Mouse (Mus musculus) liver, embryonic 16.5 days (tissue): Measurements from ENCODE around the gene Atp6v0c. TPM values are rescaled to one million over a fixed set of nuclear protein-coding genes. Genes with fewer than 3 reads are reported as not detected.
A peak's percentile ranks its signal among the peaks of the same experiment; 100 is the strongest.

Experiments used
- ATAC-seq: fragments of 200-750 bp; cut with Nextera tagmentation; 2 replicates; pipeline ENCODE4 v1.8.0; 2017; ENCODE audit warnings: low read depth, mild to moderate bottlenecking, moderate number of reproducible peaks, moderate library complexity
- H3K27ac ChIP-seq: fragments of 300-500 bp; sonication (generic); 2 replicates; pipeline ENCODE4 v1.5.1; 2014; ENCODE audit warnings: mild to moderate bottlenecking, low read length
- H3K27me3 ChIP-seq: fragments of 300-500 bp; sonication (generic); 2 replicates; pipeline ENCODE4 v1.6.1; 2014; ENCODE audit warnings: low read depth, low read length, mixed read lengths; ENCODE audit not compliant: control insufficient read depth, insufficient read depth
- H3K36me3 ChIP-seq: fragments of 300-500 bp; sonication (generic); 2 replicates; pipeline ENCODE4 v1.6.1; 2014; ENCODE audit warnings: mild to moderate bottlenecking; ENCODE audit not compliant: control insufficient read depth, insufficient read depth
- H3K4me1 ChIP-seq: fragments of 300-500 bp; sonication (generic); 2 replicates; pipeline ENCODE4 v1.6.1; 2014; ENCODE audit warnings: low read depth, low read length, mixed read lengths; ENCODE audit not compliant: control insufficient read depth
- H3K4me2 ChIP-seq: fragments of 300-500 bp; sonication (generic); 2 replicates; pipeline ENCODE4 v1.6.1; 2014; ENCODE audit warnings: low read depth, low read length, mixed read lengths
- H3K4me3 ChIP-seq: fragments of 300-500 bp; sonication (generic); 2 replicates; pipeline ENCODE4 v1.5.1; 2014; ENCODE audit warnings: low read depth, mild to moderate bottlenecking, low read length
- H3K9ac ChIP-seq: fragments of 300-500 bp; sonication (generic); 2 replicates; pipeline ENCODE4 v1.6.1; 2014; ENCODE audit warnings: low read depth, low read length
- H3K9me3 ChIP-seq: fragments of 300-500 bp; sonication (generic); replicated peaks from 2 replicates; pipeline ENCODE4 v1.6.1; 2016; ENCODE audit warnings: low read length; ENCODE audit not compliant: control insufficient read depth
- WGBS: fragments of 180-500 bp; shearing (Covaris S2); extraction: QIAGEN DNeasy Blood & Tissue Kit; methylation state at CpG from one replicate; pipeline ENCODE4 v1.1.7; 2014; ENCODE audit not compliant: insufficient replicate concordance; 5-methylcytosine and 5-hydroxymethylcytosine counted together
- polyA plus RNA-seq: library from polyadenylated mRNA; unstranded; fragments of >200 nt; fragmentation: Nextera tagmentation; extraction: Ambion mirVana; gene quantifications from 2 replicates; pipeline ENCODE4 v1.2.1, GENCODE M21; 2015

The Atp6v0c gene
- polyA plus RNA-seq, 1 experiment from 2014 or later, result 382 TPM

GRCm38 (mm10) chr17:24208641-24209042 lies 39.1 kb upstream of the Atp6v0c start:
- Histone ChIP-seq H3K36me3 (no peaks in the 10 kb centered on the region), H3K27me3 (peaks cover 20% of the 10 kb centered on the region), H3K9me3 (no peaks in the 10 kb centered on the region), H3K9ac (peak overlapping the region; percentile 75), H3K27ac (peak overlapping the region; percentile 97), H3K4me3 (peak overlapping the region; percentile 58), H3K4me1 (peaks cover 85% of the 10 kb centered on the region), H3K4me2 (peak overlapping the region; percentile 100)
- peak; percentile 0 for ATAC-seq
- WGBS, result 7% methylated on average over 29 of the region's 29 CpGs

GRCm38 (mm10) chr17:24207768-24208640 lies 38.5 kb upstream of the Atp6v0c start:
- peaks cover 90% of the 10 kb centered on the region for H3K4me1 ChIP-seq

GRCm38 (mm10) chr17:24206451-24207351 lies 37.2 kb upstream of the Atp6v0c start:
- WGBS, result 4% methylated on average over 62 of the region's 62 CpGs
- Histone ChIP-seq H3K36me3 (no peaks in the 10 kb centered on the region), H3K27me3 (peaks cover 11% of the 10 kb centered on the region), H3K4me3 (peak overlapping the region; percentile 78), H3K27ac (peak overlapping the region; percentile 93), H3K9me3 (no peaks in the 10 kb centered on the region), H3K4me1 (peaks cover 93% of the 10 kb centered on the region), H3K9ac (peak overlapping the region; percentile 87), H3K4me2 (peak overlapping the region; percentile 100)
- ATAC-seq, result peak; percentile 41

More at GRCm38 (mm10) chr17:24207768-24208640, 38.5 kb upstream of the Atp6v0c start:
- peak overlapping the region; percentile 58 for H3K4me3 ChIP-seq
- peaks cover 20% of the 10 kb centered on the region for H3K27me3 ChIP-seq
- 64% methylated on average over 34 of the region's 34 CpGs for WGBS
- H3K36me3 ChIP-seq, result no peaks in the 10 kb centered on the region
- H3K9me3 ChIP-seq, result no peaks in the 10 kb centered on the region
- H3K27ac ChIP-seq, result peak overlapping the region; percentile 97
- ATAC-seq, result no peak
- peak overlapping the region; percentile 100 for H3K4me2 ChIP-seq
- H3K9ac ChIP-seq, result peak overlapping the region; percentile 75

DNA sequence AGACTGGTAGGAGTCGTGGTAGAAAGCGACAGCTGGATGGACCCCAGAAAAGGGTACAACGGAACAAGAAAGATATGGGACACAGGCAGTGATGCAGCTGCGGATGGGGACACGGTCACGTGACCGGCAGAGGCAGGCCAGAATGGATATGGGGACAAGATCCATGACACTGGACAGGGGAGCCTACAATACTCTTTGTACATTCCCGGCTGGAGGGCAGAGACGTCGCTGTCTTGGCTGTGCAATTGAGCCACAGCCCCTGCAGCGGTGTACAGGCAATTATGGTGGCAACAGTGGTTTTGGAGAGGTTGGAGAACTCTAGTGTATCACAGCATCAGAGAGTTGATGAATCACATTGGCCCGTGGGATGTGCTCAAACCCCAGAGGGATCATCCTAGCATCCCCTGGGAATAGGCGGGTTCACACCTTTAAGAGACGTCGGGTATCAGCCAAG lies 36.4 kb upstream of the Atp6v0c start:
- H3K4me2 ChIP-seq, result peak overlapping the region; percentile 100
- no peaks in the 10 kb centered on the region for H3K9me3 ChIP-seq
- peak overlapping the region; percentile 78 for H3K4me3 ChIP-seq
- no peaks in the 10 kb centered on the region for H3K36me3 ChIP-seq
- peak overlapping the region; percentile 87 for H3K9ac ChIP-seq
- peaks cover 93% of the 10 kb centered on the region for H3K4me1 ChIP-seq
- WGBS, result 4% methylated on average over 15 of the region's 15 CpGs
- H3K27me3 ChIP-seq, result peaks cover 6% of the 10 kb centered on the region; the same call in 1 of the 2 replicates
- peak overlapping the region; percentile 93 for H3K27ac ChIP-seq
- peak; percentile 2; the same call in 1 of the 2 replicates for ATAC-seq

DNA sequence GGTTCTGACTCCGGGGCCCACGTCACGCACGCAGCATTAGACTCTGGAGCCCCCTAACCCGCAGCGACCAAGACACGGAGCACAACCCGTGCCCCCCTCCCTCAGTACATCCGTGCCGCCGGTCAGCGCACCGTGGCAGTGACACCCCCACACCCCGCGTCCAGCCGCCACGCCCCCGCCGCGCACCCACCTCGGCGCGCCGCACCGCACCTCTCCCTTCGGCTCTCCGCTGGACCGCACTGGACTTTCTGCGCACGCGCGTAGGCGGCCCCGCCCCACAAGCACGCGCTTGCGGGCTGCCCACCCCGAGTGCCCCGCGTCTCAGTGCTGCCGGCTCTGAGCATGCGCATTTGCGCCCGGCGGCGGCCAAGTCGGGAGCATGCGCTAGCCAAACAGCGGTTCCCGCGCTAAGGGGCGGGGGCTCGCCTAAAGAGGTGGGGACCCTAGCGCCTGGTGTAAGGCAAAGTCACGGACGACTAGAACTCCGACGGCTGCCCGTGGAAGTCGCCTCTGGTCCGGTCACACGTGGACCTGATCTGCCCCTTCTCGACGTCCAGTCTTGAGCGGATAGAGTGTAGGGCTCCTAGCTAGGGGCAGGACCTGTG lies 35.9 kb upstream of the Atp6v0c start, which contains the start of gene Tbc1d24:
TSS of gene Tbc1d24 (minus strand) at position 279 of the 605 bp plus-strand sequence.
- ATAC-seq, result peak; percentile 55
- peaks cover 93% of the 10 kb centered on the region for H3K4me1 ChIP-seq
- H3K4me3 ChIP-seq, result peak within 1 kb of the TSS; percentile 78
- H3K27me3 ChIP-seq, result peaks cover 6% of the 10 kb centered on the region; the same call in 1 of the 2 replicates
- H3K9ac ChIP-seq, result peak within 1 kb of the TSS; percentile 87
- H3K4me2 ChIP-seq, result peak within 1 kb of the TSS; percentile 100
- H3K27ac ChIP-seq, result peak within 1 kb of the TSS; percentile 93
- H3K36me3 ChIP-seq, result no peaks in the 10 kb centered on the region
- under 1% methylated on average over 60 of the region's 65 CpGs for WGBS
- no peaks in the 10 kb centered on the region for H3K9me3 ChIP-seq

- WGBS, result 3% methylated on average over 7 of the region's 7 CpGs
- no peak for ATAC-seq
- Histone ChIP-seq H3K27ac (peak overlapping the region; percentile 93), H3K4me3 (peak overlapping the region; percentile 78), H3K4me1 (peaks cover 93% of the 10 kb centered on the region), H3K9me3 (no peaks in the 10 kb centered on the region), H3K9ac (peak overlapping the region; percentile 87), H3K4me2 (peak overlapping the region; percentile 100), H3K27me3 (peaks cover 2% of the 10 kb centered on the region; the same call in 1 of the 2 replicates), H3K36me3 (no peaks in the 10 kb centered on the region)
Measured at GRCm38 (mm10) chr17:24204846-24205245, 35.3 kb upstream of the Atp6v0c start.

DNA sequence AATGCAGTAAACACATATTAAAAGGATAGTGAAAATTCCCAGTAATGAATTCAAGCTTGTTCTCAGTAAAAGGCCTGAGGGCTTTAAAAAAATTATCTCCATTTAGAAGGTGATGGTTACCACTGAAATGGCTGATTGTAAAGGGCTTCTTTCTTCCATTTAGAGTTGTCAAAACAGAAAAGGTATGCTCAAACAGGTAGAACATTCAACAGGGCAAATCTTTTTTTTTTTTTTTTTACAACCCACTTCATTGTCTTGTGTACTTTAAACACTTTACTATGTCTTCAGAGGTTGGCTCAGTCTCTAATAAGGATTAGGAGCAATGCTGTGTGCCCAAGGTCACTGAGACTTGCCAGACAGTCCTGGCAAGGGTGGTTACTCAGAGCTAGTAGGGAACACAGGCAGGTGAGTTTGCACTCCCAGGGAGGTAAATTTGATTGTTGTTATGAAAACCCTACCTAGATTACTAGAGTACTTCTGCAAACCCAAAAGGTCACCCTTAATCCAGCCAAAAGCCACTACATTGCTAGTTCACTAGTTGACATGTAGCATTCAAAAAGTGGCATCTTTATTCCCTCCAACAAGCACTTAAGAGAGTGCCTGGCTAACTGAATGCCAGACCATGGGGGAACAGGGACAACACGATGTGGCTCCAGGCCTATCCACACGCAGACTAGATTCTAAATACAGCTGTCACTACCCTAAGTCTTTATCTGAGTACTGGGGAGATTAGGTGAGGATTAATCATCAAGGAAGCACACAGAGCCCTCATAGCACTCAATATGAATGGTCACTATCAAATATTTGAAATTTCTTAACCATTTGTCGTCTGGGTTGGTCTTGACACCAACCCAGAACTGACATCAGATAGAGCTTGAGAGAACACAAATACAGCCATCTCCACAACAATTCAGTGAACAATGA lies 34.4 kb upstream of the Atp6v0c start:
- H3K27ac ChIP-seq, result peak overlapping the region; percentile 93
- peak overlapping the region; percentile 100 for H3K4me2 ChIP-seq
- no peak for ATAC-seq
- peaks cover 94% of the 10 kb centered on the region for H3K4me1 ChIP-seq
- no peaks in the 10 kb centered on the region for H3K36me3 ChIP-seq
- H3K9ac ChIP-seq, result peak overlapping the region; percentile 87
- H3K9me3 ChIP-seq, result no peaks in the 10 kb centered on the region
- H3K4me3 ChIP-seq, result peak overlapping the region; percentile 78
- peaks cover 2% of the 10 kb centered on the region; the same call in 1 of the 2 replicates for H3K27me3 ChIP-seq
- whole genome bisulfite sequencing, result 37% methylated on average over 3 of the region's 3 CpGs
